Mouse (Mus musculus) cerebellum, adult 2 months (tissue): ENCODE measurements at regions not wholly inside any gene's neighbourhood (a gene's known extent, or its start where the extent isn't known, plus 50 kb on each side); places are given as distances from the start of the nearest gene placed in this dataset.

Source experiments
- CTCF ChIP-seq: fragments of 200-500 bp; IDR thresholded peaks from 2 replicates; pipeline ENCODE4 v1.5.1; 2011; ENCODE audit warnings: low read depth, mild to moderate bottlenecking, control low read depth, low read length, moderate library complexity, borderline replicate concordance; ENCODE audit not compliant: insufficient read depth
- POLR2A ChIP-seq: fragments of 200-500 bp; IDR thresholded peaks from 2 replicates; pipeline ENCODE4 v1.6.1; 2011; ENCODE audit warnings: low read length, control low read depth, borderline replicate concordance; ENCODE audit not compliant: insufficient read depth

DNA sequence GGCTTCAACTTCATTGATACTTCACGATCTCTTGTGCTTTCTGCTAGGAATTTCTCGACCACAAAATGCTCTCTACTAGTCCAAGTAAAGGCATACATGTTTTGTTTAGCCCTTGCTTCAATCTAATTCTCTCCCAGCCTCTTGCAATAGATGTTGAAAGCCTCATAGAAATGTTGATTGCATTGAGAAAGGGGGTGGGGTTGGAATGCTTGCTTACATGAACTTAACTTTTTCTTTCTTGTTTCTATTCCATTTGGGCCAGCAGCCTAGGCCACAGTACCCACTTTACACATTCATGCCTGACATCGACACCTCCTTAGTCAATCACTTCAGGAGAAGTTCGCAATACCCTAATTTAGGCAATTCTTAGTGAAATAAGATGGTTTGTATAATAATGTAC, 571.2 kb downstream of the Cdh10 start:
- no peak for TF ChIP-seq POLR2A
- TF ChIP-seq CTCF, result no peak
